Mouse (Mus musculus): ENCODE measurements around the gene Enpep.

GRCm38 (mm10) chr3:129358115-129358514, 25.6 kb upstream of the Enpep start:
- TF ChIP-seq POLR2A (IDR thresholded peaks at IDR 0.05; ENCODE audit: extremely low read depth, insufficient read depth, low read length) (no peak), CTCF (IDR thresholded peaks at IDR 0.05; ENCODE audit: extremely low read depth, insufficient read depth, low read length) (no peak)

Data from cortical plate, adult 2 months (tissue).